Mouse (Mus musculus) layer of hippocampus, postnatal 25 days (tissue): ENCODE measurements around the gene Tlx3. TPM values are rescaled to one million over a fixed set of nuclear protein-coding genes. Genes with fewer than 3 reads are reported as not detected.

Experiments
- DNase-seq, 2 experiments: peaks; one replicate each; pipeline ENCODE4 v3.0.0; 2022; ENCODE audit warnings: mixed read lengths in 2 of 2, low spot score in 1 of 2; ENCODE audit errors: extremely low spot score in 1 of 2
- total RNA-seq, 2 experiments: library from RNA; stranded (reverse); gene quantifications; 2 replicates each; pipeline ENCODE4 v1.2.3; 2021

Tlx3 gene
- total RNA-seq, 2 experiments from 2014 or later, result not detected

DNA sequence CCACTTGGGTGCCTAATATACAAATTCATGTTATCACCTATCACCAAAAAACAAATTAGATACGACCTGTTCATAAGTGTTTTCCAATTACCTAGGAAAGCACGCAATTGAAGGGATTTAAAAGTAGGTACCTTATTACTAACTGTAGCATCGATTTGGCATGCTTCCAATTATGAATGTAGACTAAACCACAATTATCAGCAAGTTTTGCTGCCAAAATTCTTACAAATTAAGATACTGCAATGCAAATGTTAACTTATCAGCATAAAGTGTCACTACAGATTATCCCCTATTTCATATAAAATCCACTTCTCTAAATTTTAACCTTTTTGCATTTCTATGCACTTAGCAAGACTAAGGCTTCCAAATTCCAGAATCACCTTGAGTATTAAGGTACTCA is 48.9 kb downstream of the Tlx3 start:
- no peak for DNase-seq

DNA sequence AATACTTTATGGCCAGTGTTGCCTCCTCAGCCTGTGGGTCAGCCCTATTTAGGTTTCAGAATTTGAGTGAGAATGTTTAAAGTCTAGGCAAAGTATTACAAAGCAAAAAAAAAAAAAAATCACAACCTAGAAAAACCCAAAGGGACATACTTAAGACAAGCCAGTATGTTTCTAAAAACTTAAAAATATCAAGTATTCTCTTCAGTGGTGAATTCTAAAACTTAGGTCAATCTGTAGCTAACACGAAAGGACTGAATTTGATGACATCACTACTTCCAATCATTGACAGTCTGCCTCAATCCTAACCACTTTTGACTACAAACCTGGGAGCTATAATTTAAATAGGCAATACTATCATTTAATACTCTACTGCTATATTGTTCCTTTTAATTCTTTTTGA is 50.4 kb downstream of the Tlx3 start:
- DNase-seq, result no peak

DNA sequence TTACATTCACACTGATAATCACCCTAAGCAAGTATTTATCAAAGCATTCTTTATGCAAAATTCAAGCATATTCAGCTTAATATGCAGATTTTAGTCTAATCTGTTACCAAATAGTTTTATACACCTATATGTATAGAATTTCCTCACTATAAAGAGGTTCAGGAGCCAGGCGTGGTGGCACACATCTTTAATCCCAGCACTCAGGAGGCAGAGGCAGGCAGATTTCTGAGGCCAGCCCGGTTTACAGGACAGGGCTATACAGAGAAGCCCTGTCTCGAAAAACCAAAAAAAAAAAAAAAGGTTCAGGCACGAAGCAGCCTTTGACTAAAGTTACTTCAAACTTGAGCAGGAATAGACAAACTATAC is 51.6 kb downstream of the Tlx3 start:
- no peak for DNase-seq

DNA sequence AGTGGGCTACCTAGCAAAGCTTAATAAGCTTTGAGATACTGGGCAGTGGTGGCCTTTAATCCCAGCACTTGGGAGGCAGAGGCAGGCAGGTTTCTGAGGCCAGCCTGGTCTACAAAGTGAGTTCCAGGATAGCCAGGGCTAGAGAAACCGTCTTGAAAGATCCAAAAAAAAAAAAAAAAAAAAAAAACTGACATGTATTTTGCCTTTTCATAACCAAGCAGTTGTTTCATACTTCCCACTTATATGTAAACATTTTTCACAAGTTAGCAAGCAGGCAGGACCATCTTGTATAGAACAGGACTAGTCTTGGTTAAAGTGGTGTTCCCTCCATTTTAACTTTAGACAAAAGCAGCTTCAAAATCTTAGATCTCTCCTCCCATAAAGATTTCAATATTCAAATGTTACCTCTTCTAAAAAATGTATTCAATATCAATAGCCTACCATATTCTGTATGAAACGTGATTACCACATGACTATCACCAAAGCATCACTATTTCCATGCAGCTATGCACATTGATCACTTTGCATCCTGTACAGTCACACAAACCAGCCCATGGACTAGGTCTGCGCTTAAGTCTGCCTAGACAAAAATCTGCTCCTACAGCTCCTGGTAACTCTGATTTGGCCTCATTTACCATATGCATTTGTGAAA is 52.1 kb downstream of the Tlx3 start:
- no peak for DNase-seq

Other genes starting within 250 kb of the Tlx3 start
- gene Fgf18, start 56.2 kb downstream of the Tlx3 start, total RNA-seq, result 1 to 10 TPM; 3.9 to 4.3 TPM
- gene Npm1, start 40.4 kb downstream of the Tlx3 start, total RNA-seq, result 100 to 1,000 TPM; 167 to 170 TPM
- not detected for gene Gm12117, start 73.1 kb upstream of the Tlx3 start, total RNA-seq